Mouse (Mus musculus) heart, postnatal 10 days (tissue): ENCODE results near the gene Ap1b1. TPM values are rescaled to one million over a fixed set of nuclear protein-coding genes. Genes with fewer than 3 reads are reported as not detected.

ENCODE experiments used
- DNase-seq, 2 experiments: peaks; one replicate each; pipeline ENCODE4 v3.0.0; 2021
- intact Hi-C: fragments of 180-260 bp; cut with DNase I; formaldehyde crosslinking; loops from one replicate; pipeline ENCODE4 v1.15.1; 2025
- total RNA-seq, 2 experiments: library from RNA; stranded (reverse); gene quantifications; 2 replicates each; pipeline ENCODE4 v1.2.3; 2021

The Ap1b1 gene
- 10 to 100 TPM; 46.8 to 50.9 TPM for total RNA-seq

- peak; percentile 89 to 93 for DNase-seq
- intact Hi-C loops, result no loop called here
These were observed at the start of gene Ap1b1 for GRCm38 (mm10) chr11:4986695-4987486. Gene Ap1b1 (plus strand): TSS chr11:4986824.

- intact Hi-C loops, result loop anchor here (2.0 kb wide), 1 partner anchor 28 kb away; no protein-coding TSS in a partner anchor
These were observed 40.1 kb upstream of the Ap1b1 start for GRCm38 (mm10) chr11:4946530-4946929.

DNA sequence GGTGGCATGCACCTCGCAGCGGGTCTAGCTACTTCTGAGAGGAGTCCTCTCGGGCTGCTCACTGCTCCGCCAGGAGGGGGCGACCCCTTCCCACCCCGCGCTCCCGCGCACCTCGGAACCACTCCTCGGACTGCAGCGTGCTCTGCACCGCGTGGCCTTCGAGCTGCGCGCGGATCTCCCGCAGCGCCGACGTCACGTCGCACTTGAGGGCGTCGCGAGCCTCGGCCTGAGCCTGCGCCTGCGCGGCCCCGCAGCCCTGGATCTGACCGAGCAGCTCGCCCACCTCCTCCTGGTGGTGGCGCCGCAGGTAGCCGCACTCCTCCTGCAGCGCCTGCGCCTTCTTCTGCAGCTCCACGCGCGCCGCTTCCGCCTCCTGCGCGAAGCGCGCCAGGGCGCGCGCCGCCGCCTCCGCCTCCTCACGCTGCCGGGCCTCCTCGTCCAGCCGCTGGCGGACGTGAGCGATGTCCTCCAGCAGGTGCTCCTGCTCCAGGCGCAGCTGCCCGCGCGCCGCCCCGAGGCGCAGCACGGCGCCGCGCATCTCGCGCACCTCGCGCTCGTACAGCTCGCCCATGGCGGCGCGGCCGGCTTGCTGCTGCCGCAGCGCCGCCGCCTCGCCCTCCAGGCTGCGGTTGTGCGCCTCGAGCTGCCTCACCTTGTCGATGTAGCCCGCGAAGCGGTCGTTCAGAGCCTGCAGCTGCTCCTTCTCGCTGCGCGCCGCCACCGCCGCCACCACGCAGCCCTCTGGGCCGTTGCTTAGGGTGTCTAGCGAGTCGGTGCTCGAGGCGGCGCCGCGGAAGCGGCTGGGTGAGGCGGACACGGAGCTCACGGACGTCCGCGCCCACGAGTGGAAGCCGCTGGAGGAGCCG is 39.4 kb upstream of the Ap1b1 start:
- intact Hi-C loops, result loop anchor here (2.0 kb wide), 1 partner anchor 28 kb away; no protein-coding TSS in a partner anchor
- peak; percentile 36 for DNase-seq

More at GRCm38 (mm10) chr11:4946530-4946929, 40.1 kb upstream of the Ap1b1 start:
- DNase-seq, result no peak

- DNase-seq, result no peak
- intact Hi-C loops, result loop anchor here (2.0 kb wide), 1 partner anchor 27 kb away; no protein-coding TSS in a partner anchor
These were observed 38.8 kb upstream of the Ap1b1 start, which contains the start of gene Nefh for GRCm38 (mm10) chr11:4947813-4948174. Gene Nefh (minus strand): TSS chr11:4948064.

DNA sequence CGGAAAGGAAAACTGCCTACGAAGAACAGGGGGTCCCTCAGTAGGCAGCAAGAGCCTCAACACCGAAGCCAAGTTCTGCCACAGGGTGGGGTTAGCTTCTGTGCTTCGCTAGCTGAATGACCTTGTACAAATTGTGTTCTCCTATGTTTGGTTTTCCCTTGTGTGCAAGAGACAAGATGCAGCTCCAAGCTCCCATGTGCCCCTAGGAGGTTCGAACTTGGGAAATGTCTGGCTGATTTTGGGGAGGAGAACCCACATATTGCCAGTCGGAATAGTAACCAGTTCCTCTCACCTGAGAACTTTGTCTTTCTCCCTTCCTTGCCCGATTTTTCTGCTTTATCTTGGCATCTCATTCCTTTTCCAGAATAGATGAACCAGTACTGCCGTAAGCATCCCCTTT is 37.8 kb upstream of the Ap1b1 start:
- intact Hi-C loops, result no loop called here
- DNase-seq, result no peak

DNA sequence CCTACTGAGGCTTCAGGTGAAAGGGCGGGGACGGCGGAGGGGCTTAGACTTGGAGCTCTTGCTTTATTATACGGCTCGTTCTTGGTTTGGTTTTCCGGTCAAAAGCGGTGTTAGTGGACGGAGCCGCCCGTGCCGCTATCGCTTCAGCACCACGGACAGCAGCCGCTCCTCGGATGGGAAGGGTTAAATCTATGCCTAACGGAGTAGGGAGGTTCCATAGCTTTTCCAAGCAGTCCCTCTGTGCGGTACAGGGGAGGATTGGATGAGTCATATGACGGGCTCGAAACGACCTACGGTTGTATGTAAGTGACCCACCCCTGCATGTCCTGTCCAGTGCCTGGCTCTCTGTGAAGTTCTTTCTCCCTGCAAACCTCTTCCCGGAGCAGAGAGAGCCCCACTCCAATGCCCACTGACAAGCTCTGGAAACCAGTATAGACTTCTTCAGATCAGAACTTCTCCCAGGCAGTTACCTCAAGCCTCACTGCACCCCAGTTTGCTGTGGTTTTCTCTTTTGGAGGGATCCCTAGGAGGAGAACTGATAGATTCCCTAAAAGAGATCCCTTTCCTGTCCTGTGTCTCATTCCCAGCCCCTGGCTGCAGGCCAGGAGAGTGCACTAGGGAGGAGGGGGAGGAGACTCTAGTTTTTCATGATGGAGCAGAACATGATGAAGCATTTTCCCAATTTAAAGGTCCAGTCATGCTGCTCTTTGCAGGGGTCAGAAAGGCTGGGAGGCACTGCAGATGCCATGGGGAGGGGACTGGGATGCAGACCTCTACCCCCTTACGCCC is 37.2 kb upstream of the Ap1b1 start:
- intact Hi-C loops, result no loop called here
- peak; percentile 51 to 75 for DNase-seq

- no peak for DNase-seq
- intact Hi-C loops, result no loop called here
These were observed 33.2 kb upstream of the Ap1b1 start for GRCm38 (mm10) chr11:4953401-4953800.

DNA sequence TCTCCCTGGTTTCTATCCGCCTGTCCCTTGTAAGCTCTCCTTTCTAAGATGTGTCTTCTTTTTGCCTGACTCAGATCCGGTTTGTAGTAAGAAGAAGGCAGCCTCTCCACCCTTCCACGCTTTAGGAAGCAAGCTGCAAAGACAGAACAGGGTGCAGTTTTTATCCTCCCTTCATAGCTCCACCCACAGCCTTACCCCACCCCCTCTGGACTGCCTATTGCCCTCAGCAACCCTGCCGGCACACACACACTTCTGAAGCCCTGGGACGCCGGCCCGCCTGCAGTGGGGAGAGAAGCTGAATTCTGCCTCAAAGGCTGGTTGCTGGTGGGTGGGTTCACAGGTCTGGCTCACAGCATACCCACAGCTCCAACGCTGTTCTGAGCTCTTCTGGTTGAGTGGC is 32.7 kb upstream of the Ap1b1 start:
- intact Hi-C loops, result no loop called here
- DNase-seq, result no peak

DNA sequence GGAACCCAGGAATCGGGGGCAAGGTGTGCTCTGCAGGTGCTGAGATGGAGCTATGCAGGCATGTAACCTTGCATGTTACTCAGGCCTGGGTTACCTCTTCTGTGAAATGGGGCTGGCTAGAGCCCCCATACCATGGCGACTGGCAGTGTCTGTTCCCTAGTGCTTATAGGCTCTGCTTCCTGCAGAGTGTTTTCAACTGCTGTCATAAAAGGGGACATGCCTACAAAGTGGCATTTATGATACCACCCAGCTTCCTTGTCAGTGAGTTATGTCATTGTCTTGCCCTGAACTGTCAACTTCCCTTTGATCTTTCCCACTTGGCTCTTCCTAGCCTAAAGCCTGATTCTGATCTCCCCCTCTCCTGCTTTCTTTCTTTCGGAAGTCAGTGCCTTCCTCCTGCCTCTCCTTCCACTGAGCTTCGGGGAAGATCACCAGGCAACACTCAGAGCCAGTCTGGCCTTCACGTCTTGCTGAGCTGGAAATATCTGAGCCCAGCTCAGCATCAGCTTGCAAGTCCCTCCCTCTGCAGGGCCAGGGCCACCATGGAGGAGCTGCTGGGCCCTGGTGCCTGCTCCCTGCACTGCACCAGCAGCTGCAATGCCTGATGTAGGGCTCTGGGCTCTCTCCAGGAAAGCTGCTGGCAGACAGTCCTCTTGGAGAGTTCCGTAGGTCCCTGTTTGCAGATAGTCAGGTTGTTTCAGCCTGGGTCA is 23.4 kb upstream of the Ap1b1 start:
- DNase-seq, result no peak
- intact Hi-C loops, result no loop called here

DNA sequence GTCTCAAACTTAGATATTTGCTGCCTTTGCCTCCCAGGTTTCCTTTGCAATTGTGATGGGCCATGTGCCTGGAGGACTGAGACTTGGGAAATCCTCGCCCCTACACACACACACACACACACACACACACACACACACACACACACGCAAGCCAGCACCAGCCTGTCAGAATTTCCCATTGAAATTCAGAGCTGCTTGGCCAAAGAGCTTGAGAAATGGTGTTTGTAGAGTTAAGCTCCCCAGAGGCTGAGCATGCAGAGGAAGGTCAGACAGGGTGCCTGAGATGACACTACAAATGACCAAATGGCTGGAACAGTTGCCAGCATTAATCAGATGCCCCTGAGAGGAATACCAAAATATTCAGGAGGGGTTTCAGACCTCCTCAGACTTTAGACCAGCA is 20.3 kb upstream of the Ap1b1 start:
- intact Hi-C loops, result no loop called here
- DNase-seq, result no peak

DNA sequence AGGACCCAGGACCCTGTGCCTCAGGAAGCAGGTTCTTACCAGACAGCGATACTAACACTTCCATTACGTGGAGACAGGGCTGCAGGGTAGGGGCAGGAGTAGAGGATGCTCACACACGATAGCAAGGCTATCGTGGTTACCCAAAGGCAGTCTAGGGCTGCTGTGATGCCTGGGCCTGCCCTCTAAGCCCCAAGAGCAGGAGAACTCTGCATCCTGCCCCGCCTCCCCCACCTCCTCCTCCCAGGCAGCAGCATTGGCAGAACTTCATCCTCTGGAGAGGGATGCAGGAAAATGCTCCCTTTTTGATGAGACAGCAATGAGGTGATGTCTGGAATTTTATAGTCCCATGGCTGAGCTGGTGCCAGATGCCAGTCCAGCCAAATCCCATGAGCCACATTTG is 19.7 kb upstream of the Ap1b1 start:
- intact Hi-C loops, result no loop called here
- DNase-seq, result no peak

- no peak for DNase-seq
- intact Hi-C loops, result no loop called here
These were observed 19.1 kb upstream of the Ap1b1 start for GRCm38 (mm10) chr11:4967549-4967948.

DNA sequence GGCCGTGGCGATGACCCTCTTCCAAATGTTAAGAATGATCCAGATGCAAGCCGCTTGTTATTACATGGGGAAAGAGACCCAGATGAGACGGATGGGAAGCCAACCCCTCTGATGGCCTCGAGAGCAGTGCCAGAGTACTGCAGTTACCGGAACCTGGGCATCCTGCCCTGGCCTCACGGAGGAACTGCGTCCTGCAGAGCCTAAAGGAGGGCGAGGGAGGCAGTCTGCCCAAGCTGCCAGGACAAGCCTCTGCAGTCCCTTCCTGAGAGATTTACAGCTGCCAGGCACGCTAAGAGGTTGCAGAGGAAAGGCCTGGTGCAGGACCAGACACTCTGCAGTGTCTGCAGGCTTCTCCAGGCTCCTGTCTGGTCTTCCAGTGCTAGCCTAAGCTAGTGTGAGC is 18.2 kb upstream of the Ap1b1 start:
- DNase-seq, result peak; percentile 43 to 53
- intact Hi-C loops, result no loop called here

- intact Hi-C loops, result no loop called here
- peak; percentile 65 to 77 for DNase-seq
These were observed 13.4 kb upstream of the Ap1b1 start for GRCm38 (mm10) chr11:4972967-4973870.

GRCm38 (mm10) chr11:4973871-4974256 is 12.8 kb upstream of the Ap1b1 start:
- intact Hi-C loops, result loop anchor here (2.0 kb wide), 1 partner anchor 27 kb away; no protein-coding TSS in a partner anchor
- no peak for DNase-seq

GRCm38 (mm10) chr11:4974376-4975122 is 12.1 kb upstream of the Ap1b1 start:
- peak in 1 of 2 experiments; percentile 15 for DNase-seq
- intact Hi-C loops, result loop anchor here (1.0 to 2.0 kb wide), 2 partner anchors 28 to 58 kb away; no protein-coding TSS in a partner anchor

DNA sequence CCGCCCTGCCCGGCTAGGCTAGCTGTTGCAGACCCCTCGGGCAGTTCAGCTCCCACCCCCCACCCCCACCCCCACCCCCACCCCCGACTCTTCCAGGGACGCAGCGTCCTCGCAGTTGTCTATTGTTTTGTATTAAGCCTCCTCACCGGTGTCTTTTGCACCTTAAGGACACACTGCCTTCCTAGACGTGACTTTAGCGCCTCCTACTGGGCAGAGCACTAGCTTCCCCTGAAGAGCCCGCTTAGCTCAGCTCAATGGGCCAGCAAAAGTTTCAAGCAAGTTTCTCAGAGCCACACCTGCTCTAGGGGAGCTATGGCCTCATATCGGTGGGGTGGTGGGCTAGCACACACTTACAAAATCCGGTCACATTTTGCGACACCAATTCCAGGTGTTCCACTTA is 11.0 kb upstream of the Ap1b1 start:
- intact Hi-C loops, result loop anchor here (1.0 to 2.0 kb wide), 2 partner anchors 29 to 59 kb away; no protein-coding TSS in a partner anchor
- peak; percentile 71 to 83 for DNase-seq

GRCm38 (mm10) chr11:4983010-4983409 is 3.6 kb upstream of the Ap1b1 start:
- intact Hi-C loops, result no loop called here
- no peak for DNase-seq
